Mouse (Mus musculus) testis, adult 2 months (tissue): ENCODE results near the gene Elmo1. TPM values are rescaled to one million over a fixed set of nuclear protein-coding genes. Genes with fewer than 3 reads are reported as not detected.

Source experiments
- H3K27ac ChIP-seq: fragments of 200-500 bp; 2 replicates; pipeline ENCODE4 v1.5.1; 2012; ENCODE audit warnings: low read depth, low read length; ENCODE audit not compliant: control insufficient read depth, insufficient read depth
- H3K27me3 ChIP-seq: fragments of 200-500 bp; 2 replicates; pipeline ENCODE4 v1.6.1; 2012; ENCODE audit warnings: mild to moderate bottlenecking, low read length, moderate library complexity; ENCODE audit not compliant: control insufficient read depth, insufficient read depth
- H3K36me3 ChIP-seq: fragments of 200-500 bp; 2 replicates; pipeline ENCODE4 v1.6.1; 2012; ENCODE audit warnings: mild to moderate bottlenecking, low read length; ENCODE audit not compliant: control insufficient read depth, insufficient read depth
- H3K4me1 ChIP-seq: fragments of 200-500 bp; 2 replicates; pipeline ENCODE4 v1.6.1; 2012; ENCODE audit warnings: low read length; ENCODE audit not compliant: control insufficient read depth, insufficient read depth
- H3K4me3 ChIP-seq: fragments of 200-500 bp; 2 replicates; pipeline ENCODE4 v1.5.1; 2012; ENCODE audit warnings: low read depth, mild to moderate bottlenecking, low read length, moderate library complexity, mixed read lengths; ENCODE audit not compliant: control insufficient read depth
- CTCF ChIP-seq: fragments of 200-500 bp; IDR thresholded peaks from 2 replicates; pipeline ENCODE4 v1.5.1; 2012; ENCODE audit warnings: low read depth, mild to moderate bottlenecking, inconsistent platforms, low read length, moderate library complexity; ENCODE audit not compliant: control insufficient read depth, insufficient read depth, insufficient replicate concordance
- POLR2A ChIP-seq: fragments of 200-500 bp; IDR thresholded peaks from 2 replicates; pipeline ENCODE4 v1.6.1; 2012; ENCODE audit warnings: low read depth, mild to moderate bottlenecking, inconsistent platforms, low read length, moderate library complexity; ENCODE audit not compliant: control insufficient read depth
- polyA plus RNA-seq: library from polyadenylated mRNA; depleted of rRNA; stranded (reverse); fragments of >200 nt; gene quantifications from 2 replicates; pipeline ENCODE4 v1.2.3, GENCODE M21; 2012

Elmo1 gene
- polyA plus RNA-seq, 1 experiment, result 17.9 TPM

DNA sequence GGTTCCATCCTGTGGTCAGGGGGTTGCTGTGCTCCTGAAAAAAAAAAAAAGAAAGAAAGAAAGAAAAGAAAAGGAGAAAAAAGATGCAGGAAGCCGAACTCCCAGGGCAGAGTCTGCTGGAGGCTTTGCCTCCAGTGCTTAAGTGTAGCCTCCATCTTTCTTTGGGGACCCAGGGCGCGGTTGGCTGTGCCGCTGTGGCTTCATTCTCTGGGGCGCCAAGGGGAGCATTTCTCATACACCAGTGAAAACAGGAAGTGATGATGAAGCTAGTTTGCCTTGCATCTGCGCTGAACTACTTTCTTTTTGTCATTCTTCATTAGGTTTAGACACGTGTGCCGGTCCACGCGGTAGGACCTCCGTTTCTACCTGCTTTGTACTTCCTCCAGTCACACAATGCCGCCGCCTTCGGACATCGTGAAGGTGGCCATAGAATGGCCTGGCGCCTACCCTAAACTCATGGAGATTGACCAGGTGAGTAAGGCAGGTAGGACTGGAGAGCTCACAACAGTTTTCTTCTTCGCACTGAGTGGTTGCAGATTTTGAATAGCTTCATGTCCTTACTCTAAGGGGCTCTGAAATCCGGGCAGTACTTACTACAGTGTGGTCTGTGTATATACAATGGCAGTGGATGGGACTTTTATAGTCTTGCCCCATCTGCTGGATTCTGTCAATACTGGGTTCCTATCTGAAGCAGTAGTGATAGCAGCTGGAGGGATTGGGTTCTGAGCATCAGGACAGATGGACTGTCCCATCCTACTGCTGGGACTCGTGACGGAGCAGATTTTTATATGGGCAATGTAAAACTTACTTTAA lies 94.8 kb downstream of the Elmo1 start:
- Histone ChIP-seq H3K27ac (no peak overlapping the region), H3K4me3 (peak overlapping the region; percentile 37), H3K36me3 (no peaks in the 10 kb centered on the region), H3K4me1 (peaks cover 4% of the 10 kb centered on the region), H3K27me3 (no peaks in the 10 kb centered on the region)
- TF ChIP-seq POLR2A (no peak), CTCF (no peak)

DNA sequence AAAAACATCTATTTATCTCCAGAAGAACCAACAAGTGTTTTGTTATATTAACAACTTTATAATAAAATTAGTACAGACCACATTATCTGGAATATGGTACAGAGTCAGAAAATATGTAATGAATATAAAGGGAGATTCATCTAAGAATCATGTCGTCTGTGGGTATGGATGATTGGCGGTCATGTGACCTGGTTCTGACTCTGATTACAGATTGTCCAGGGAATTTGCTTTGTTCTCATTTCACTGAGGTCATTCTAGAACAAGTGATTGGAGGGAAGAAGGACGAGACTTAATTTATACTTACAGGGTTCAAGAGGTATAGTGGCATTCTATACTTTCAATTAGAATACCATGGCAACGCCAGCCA lies 95.4 kb downstream of the Elmo1 start:
- H3K27me3 ChIP-seq, result no peaks in the 10 kb centered on the region
- no peaks in the 10 kb centered on the region for H3K36me3 ChIP-seq
- no peak overlapping the region for H3K27ac ChIP-seq
- H3K4me1 ChIP-seq, result peaks cover 4% of the 10 kb centered on the region
- H3K4me3 ChIP-seq, result no peak overlapping the region
- TF ChIP-seq CTCF (no peak), POLR2A (no peak)

DNA sequence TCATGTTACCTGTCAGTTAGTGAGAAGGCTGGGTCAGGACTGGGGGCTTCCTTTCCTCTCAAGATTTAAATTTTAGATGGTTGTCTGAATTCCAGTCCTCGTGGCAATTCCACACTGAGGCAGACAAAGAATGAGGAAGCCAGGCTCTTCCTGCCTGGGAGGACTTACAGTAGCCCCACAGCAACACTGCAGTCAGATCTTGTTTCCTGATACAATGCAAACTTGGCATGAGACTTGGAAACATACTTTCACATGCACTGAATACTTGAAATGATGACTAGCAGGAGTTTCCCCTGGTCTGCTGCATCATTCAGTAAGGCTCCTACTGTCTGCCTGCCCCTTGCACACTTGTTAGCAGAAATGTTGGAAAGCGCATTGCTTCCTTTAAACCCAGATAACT lies 97.3 kb downstream of the Elmo1 start:
- H3K27ac ChIP-seq, result no peak overlapping the region
- H3K36me3 ChIP-seq, result no peaks in the 10 kb centered on the region
- H3K4me1 ChIP-seq, result peaks cover 4% of the 10 kb centered on the region
- TF ChIP-seq CTCF (no peak), POLR2A (no peak)
- no peak overlapping the region for H3K4me3 ChIP-seq
- H3K27me3 ChIP-seq, result no peaks in the 10 kb centered on the region

DNA sequence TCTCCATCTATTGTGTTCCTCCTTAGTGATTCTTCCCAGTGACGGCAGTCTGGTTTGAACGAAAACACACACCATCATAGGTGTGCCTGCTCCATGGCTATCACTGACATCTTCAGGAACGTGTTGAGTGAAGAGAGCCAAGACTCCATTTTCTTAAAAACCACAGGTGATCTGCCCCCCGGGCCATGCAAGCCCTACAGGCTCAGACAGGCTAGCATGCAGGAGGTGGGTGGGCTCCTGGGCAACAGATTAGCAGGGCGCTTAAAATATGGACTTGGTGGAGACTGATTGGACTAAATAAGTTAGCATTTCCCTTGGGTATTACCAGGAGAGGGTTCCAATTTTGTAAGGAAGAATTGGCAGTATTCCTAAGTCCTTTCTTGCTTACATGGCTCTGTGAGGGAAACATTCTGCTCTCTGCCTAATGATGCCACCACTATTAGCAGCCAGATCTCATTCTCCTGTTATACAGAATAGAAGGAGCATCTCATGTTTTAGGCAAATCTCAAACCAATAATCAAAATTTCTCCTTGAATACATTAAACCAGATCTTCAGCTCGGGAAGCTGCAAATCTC lies 101.7 kb downstream of the Elmo1 start:
- Histone ChIP-seq H3K27me3 (no peaks in the 10 kb centered on the region), H3K4me3 (no peak overlapping the region), H3K36me3 (no peaks in the 10 kb centered on the region), H3K27ac (no peak overlapping the region), H3K4me1 (no peaks in the 10 kb centered on the region)
- TF ChIP-seq CTCF, result no peak
- no peak for TF ChIP-seq POLR2A

DNA sequence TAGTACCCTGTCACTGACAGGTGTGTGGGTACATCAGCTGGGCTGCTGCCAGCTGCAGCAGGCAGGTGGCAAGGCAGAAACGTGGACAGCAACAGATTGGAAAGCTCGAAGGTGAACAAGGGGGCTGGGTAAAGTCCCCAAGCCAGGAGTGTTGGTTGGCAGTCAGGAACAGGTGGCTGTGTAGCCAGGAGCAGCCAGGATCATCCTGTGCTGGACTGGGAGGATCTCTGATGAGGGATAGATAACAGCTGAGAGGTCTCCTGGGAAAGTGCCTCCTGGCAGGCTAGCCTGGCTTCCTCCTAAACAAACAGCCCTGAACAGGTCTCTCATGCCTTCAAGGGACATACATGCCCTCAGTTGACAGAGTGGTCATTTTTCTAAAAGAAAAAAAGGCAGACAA lies 110.2 kb downstream of the Elmo1 start:
- Histone ChIP-seq H3K27me3 (no peaks in the 10 kb centered on the region), H3K4me1 (no peaks in the 10 kb centered on the region), H3K27ac (no peak overlapping the region), H3K36me3 (no peaks in the 10 kb centered on the region), H3K4me3 (no peak overlapping the region)
- TF ChIP-seq CTCF, result no peak
- TF ChIP-seq POLR2A, result no peak

DNA sequence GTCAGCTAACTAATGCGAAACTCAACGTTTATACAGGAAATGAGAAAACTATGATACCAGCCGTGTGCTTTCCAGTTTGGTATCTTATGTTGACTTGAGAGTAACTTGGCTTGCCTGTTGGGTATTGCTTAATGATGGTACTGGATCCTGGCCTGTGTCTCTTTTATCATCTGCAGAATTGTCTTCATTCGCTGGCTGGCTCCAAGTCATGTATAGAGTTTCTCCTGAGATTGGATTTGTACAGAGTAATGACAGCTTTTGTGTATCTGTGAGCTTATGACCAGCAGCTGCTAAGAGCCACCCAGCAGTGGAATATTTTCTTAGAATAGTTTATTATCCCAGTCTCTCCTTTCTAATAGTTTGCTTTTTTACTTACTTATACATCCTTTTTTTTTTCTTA lies 112.2 kb downstream of the Elmo1 start:
- Histone ChIP-seq H3K27ac (no peak overlapping the region), H3K36me3 (no peaks in the 10 kb centered on the region), H3K4me1 (no peaks in the 10 kb centered on the region), H3K4me3 (no peak overlapping the region), H3K27me3 (no peaks in the 10 kb centered on the region)
- no peak for TF ChIP-seq POLR2A
- TF ChIP-seq CTCF, result no peak

DNA sequence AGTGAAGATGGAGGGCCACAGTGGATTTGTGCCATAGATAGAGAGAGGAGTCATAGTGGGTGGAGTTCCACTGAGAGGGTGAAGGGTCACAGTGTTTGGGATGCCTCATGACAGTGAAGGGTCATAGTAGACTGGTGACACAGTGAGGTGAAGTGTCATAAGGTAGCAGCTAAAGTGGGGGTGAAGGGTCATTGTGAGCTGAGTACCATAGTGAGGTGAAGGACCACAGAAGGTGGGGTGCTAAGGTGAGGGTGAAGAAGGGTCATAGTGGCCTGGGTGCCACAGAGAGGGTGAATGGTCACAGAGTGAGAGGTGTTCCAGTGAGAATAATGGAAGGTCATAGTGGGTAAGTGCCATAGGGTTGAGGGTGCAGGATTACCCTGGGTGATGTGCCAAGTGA lies 113.8 kb downstream of the Elmo1 start:
- no peaks in the 10 kb centered on the region for H3K27me3 ChIP-seq
- no peaks in the 10 kb centered on the region; the same call in 1 of the 2 replicates for H3K4me1 ChIP-seq

More for the DNA sequence above, 113.8 kb downstream of the Elmo1 start:
- peak overlapping the region; percentile 4; the same call in 1 of the 2 replicates for H3K4me3 ChIP-seq
- H3K36me3 ChIP-seq, result no peaks in the 10 kb centered on the region
- no peak overlapping the region for H3K27ac ChIP-seq
- TF ChIP-seq POLR2A, result no peak
- TF ChIP-seq CTCF, result no peak
